Mouse (Mus musculus) large intestine, adult 2 months (tissue): Measurements from ENCODE around the gene Gm8113. TPM values are rescaled to one million over a fixed set of nuclear protein-coding genes. Genes with fewer than 3 reads are reported as not detected.
"Not testable (repeated sequence)": the region's sequence is repeated elsewhere in the genome, so short reads cannot be mapped to it uniquely, and the experiment has no call there.

Source experiments
- DNase-seq: peaks from one replicate; pipeline ENCODE4 v3.0.0-alpha.2; 2012; ENCODE audit warnings: low read depth, low spot score
- WGBS: fragments of 180-500 bp; shearing (Covaris S2); methylation state at CpG from one replicate; pipeline ENCODE4 v1.1.7; 2018; 5-methylcytosine and 5-hydroxymethylcytosine counted together
- polyA plus RNA-seq: library from polyadenylated mRNA; depleted of rRNA; stranded (reverse); fragments of >200 nt; gene quantifications from 2 replicates; pipeline ENCODE4 v1.2.3, GENCODE M21; 2012; rRNA removed

The Gm8113 gene
- 0.26 and 0.36 TPM in 2 replicates for polyA plus RNA-seq

GRCm38 (mm10) chr14:43924688-43925403, at the start of gene Gm8113:
Gm8113 (plus strand) TSS chr14:43925390.
- DNase-seq: peak; percentile 13
- WGBS: 8% methylated on average over 10 of the region's 10 CpGs

DNA sequence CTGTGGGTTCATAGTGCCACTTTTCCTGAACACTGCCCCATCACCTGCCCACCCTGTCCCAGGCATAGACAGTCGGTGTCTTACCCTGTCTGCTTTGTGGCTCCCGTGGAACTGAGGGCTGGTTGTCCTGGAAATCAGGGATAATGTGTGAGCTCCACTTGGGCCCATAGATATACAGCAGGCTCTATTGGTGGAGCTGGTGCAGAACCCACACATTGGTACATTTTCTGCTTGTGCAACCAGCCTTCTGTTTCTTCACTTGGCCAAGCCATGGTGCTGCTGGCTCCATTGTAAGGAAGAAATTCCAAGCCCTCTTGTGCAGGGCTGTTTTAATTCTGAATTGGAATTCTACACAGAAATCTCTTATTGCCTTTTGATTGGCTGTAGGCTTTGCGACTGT, 49.8 kb upstream of the Gm8113 start, which contains the start of gene Ear1:
Gene Ear1, minus strand, starts transcription at position 101 of the 400 bp plus-strand sequence.
- 88% methylated on average over 3 of the region's 3 CpGs for WGBS
- DNase-seq: not testable (repeated sequence)

DNA sequence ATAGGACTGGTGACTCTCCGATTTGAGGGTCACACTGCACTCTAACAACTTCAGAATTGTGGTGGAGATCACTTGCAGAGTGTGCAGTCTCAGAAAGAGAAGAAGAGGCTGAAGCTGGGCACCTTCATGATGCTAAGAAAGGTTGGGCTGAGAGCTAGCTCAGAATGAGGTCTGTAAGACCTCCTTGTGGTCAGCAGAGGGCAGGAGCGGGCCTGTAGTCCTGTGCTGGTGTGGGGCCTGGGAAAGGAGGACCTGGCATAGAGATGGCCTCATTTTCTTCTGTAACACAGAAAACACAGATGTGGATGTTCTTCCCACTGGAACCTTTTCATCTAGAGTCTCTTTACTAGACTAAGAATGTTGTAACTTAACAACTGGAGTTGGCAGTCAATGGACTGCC, 47.4 kb upstream of the Gm8113 start:
- 41% methylated on average over 1 of the region's 2 CpGs for WGBS

DNA sequence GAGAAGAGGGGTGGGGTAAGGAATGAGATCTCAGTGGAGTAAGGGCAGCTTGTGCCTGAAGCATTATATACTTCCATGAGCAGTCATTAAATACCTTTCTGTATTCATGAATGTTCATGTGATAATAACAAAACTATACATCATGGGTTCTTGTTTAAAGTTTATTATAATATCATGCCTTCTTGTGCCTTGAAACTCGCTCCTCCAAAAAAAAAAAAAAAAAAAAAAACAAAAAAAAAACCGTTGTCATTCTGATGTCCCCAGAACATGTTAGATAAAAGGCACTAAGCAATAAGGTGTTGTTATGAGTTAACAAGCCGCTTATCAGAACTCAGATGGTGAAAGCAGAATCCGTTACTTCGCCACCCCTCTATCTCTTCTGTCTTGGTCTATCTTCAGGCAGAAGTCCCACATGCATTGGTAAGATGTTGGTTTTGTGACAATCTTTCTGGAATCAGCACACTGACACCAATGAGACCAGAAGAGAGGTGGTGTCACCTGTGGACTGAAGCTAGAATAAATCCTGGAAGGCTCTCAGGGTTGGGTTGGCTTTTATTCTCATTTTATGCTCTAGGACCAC, 45.1 kb upstream of the Gm8113 start:
- DNase-seq: not testable (repeated sequence)
- WGBS: 86% methylated on average over 5 of the region's 5 CpGs

More for the DNA sequence above, 47.4 kb upstream of the Gm8113 start:
- DNase-seq: not testable (repeated sequence)

DNA sequence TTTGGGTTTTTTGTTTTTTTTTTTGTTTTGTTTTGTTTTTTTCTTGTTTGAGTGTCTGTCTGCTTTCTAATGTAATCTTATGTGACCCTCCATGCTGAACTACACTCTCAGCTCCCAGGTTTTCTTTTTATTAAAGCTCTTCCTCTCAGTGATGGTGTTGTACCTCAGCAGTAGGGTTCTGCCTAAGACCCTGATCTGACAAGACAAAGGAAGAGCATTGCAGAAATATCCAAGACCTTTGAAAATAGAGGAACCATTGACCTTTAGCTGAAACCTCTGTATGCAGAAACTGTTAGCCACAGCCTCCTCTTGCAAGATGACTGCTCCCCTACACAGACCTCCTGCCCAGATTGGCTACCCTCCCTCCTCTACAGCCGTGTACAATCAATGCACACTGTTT, 39.0 kb upstream of the Gm8113 start:
- WGBS: 50% methylated on average over 1 of the region's 1 CpGs
- not testable (repeated sequence) for DNase-seq

DNA sequence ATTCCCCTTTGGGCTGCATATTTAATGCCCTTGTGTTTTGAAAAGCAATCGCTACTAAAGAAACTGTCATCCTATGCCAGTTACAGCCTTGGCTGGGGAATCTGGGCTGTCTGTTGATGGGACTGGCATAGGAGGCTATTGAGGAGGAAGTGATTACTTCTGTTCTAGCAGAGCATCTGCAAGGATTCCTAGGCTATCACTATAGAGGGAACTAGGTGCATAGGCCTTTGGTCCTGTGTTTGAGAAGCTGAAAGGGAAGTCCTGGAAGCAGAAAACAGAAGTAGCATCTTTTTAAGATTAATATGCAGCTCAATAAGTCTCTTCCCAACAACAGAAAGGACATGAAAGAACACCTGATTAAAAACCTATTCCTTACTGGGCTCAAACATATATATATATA, 33.9 kb upstream of the Gm8113 start:
- WGBS: 80% methylated on average over 1 of the region's 1 CpGs
- not testable (repeated sequence) for DNase-seq

DNA sequence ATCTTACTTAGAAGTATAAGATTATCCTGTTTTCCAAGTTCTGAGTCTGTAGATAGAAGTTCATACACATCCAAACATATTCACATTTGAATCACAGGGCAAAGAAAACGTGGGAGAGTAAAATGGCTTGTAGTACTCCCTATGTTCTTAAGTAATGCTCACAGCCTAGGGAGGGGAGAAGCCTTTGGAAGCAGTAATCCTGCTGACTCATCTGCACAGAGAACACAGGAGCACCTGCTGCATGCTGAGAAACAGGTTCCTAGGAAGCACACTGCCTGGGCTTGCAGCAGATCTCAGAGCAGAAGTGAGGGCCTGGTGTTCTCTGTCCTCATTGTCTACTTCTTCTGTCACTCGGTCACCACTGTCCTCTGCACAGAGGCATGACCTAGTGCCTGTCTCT, 29.8 kb upstream of the Gm8113 start:
- DNase-seq: not testable (repeated sequence)
- 48% methylated on average over 2 of the region's 2 CpGs for WGBS

- not testable (repeated sequence) for DNase-seq
- WGBS: 57% methylated on average over 3 of the region's 3 CpGs
These were observed 26.6 kb upstream of the Gm8113 start for GRCm38 (mm10) chr14:43898577-43898976.

DNA sequence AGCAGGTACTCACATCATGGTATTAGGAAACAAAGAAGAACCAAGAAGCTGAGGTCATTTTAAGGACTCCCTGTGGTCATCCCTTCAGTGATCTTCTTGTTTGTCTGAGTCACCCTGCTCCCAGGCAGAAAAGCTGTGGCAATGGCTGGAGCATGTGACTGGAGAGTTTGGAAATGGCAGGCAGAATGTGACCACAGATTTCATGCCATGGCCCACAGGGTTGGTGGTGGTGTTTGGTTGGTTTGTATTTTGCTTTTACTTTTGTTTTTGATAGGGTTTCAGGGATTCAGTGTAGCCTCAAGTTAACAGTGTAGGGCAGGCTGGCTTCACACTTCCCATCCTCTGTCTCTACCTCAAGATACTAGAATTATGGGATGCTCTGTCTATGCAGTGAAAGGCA, 7.0 kb upstream of the Gm8113 start:
- DNase-seq: not testable (repeated sequence)

GRCm38 (mm10) chr14:43923459-43923858, 1.7 kb upstream of the Gm8113 start, which contains the start of gene Ear10:
Ear10 (minus strand) TSS chr14:43923559.
- DNase-seq: not testable (repeated sequence)
- WGBS: 80% methylated on average over 3 of the region's 3 CpGs

GRCm38 (mm10) chr14:43925404-43925950, 287 bp downstream of the Gm8113 start:
- DNase-seq: peak; percentile 25
- 5% methylated on average over 21 of the region's 21 CpGs for WGBS

- not testable (repeated sequence) for DNase-seq
- 18% methylated on average over 8 of the region's 8 CpGs for WGBS
These were observed 7.8 kb downstream of the Gm8113 start for GRCm38 (mm10) chr14:43932991-43933390.

- WGBS: 37% methylated on average over 5 of the region's 5 CpGs
- not testable (repeated sequence) for DNase-seq
These were observed 8.2 kb downstream of the Gm8113 start for GRCm38 (mm10) chr14:43933399-43933798.

DNA sequence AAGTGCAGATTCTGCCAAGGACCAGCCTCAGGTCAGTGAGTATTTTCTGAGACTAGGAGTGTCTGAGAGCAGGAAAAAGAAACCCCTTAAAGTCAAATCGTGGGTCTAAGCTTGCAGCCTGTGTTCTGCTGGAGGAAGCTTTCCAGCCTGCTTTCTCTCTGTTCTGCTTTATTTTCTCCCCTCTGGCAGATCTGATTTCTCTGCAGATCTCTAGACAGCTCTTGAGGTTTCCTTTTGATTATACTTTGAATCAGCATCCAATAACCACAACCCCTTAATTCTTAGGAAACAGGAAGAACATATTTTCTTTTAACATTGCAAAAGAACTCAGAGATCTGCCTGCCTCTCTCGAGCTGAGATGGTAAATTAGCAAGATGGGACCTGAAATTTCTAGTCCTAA, 28.2 kb downstream of the Gm8113 start:
- DNase-seq: not testable (repeated sequence)
- 32% methylated on average over 2 of the region's 2 CpGs for WGBS

- not testable (repeated sequence) for DNase-seq
- WGBS: no CpG with 5 or more reads among the region's 1 CpGs
These were observed 29.9 kb downstream of the Gm8113 start for GRCm38 (mm10) chr14:43955074-43955473.

- WGBS: no CpG with 5 or more reads among the region's 2 CpGs
- not testable (repeated sequence) for DNase-seq
These were observed 31.6 kb downstream of the Gm8113 start, which contains the start of gene Ang5 for GRCm38 (mm10) chr14:43956769-43957168. Ang5 (plus strand) TSS chr14:43957069.

Other genes starting within 250 kb of the Gm8113 start
- gene Gm8165, start 248.2 kb upstream of the Gm8113 start, polyA plus RNA-seq: not detected in 2 replicates
- 0.21 TPM in 1 of 2 replicates, not detected in the other for gene Gm7324, start 227.6 kb upstream of the Gm8113 start, polyA plus RNA-seq
- gene Gm16506, start 197.9 kb upstream of the Gm8113 start, polyA plus RNA-seq: not detected in 2 replicates
- gene Gm6526, start 177.5 kb upstream of the Gm8113 start, polyA plus RNA-seq: not detected in 2 replicates
- not detected in 2 replicates for gene Gm8180, start 140.6 kb upstream of the Gm8113 start, polyA plus RNA-seq
- gene Ear1, start 49.9 kb upstream of the Gm8113 start, polyA plus RNA-seq: not detected in 2 replicates
- gene Ear10, start 1.8 kb upstream of the Gm8113 start, polyA plus RNA-seq: not detected in 2 replicates
- not detected in 2 replicates for gene Ang5, start 31.7 kb downstream of the Gm8113 start, polyA plus RNA-seq
- not detected in 2 replicates for gene Ang6, start 76.9 kb downstream of the Gm8113 start, polyA plus RNA-seq
- 2.0 and 3.8 TPM in 2 replicates for gene Ear2, start 177.3 kb downstream of the Gm8113 start, polyA plus RNA-seq
- gene Gm3327, start 198.5 kb downstream of the Gm8113 start, polyA plus RNA-seq: not detected in 2 replicates